Mouse (Mus musculus) megakaryocyte-erythroid progenitor cell, adult 5-6 weeks (primary cell): ENCODE measurements around the gene Hoxa13. TPM values are rescaled to one million over a fixed set of nuclear protein-coding genes. Genes with fewer than 3 reads are reported as not detected.
A peak's percentile ranks its signal among the peaks of the same experiment; 100 is the strongest.

ENCODE experiments used
- ATAC-seq: replicated peaks from 2 replicates; pipeline ENCODE4 v1.8.0; 2016; ENCODE audit warnings: mild to moderate bottlenecking, inconsistent platforms; ENCODE audit not compliant: severe bottlenecking, poor library complexity, low FRiP score, low TSS enrichment
- total RNA-seq, 2 experiments: library from RNA; stranded (forward) in 1 of 2; stranded (reverse) in 1 of 2; fragments of 200-1000, 215-1000 nt in 1 of 2; fragments of >200 nt in 1 of 2; fragmentation: Nextera tagmentation in 1 of 2; gene quantifications; 2 replicates each; pipeline ENCODE4 v1.2.3; 2014 to 2017

Gene Hoxa13
- total RNA-seq, 2 experiments from 2014 or later = not detected

- ATAC-seq = 0 out of 2 replicates have a peak, but pooled peaks have one; percentile 5
Observed at GRCm38 (mm10) chr6:52228475-52229465, 31.9 kb downstream of the Hoxa13 start.

- ATAC-seq = no peak
Observed at GRCm38 (mm10) chr6:52227470-52228222, 33.0 kb downstream of the Hoxa13 start.

DNA sequence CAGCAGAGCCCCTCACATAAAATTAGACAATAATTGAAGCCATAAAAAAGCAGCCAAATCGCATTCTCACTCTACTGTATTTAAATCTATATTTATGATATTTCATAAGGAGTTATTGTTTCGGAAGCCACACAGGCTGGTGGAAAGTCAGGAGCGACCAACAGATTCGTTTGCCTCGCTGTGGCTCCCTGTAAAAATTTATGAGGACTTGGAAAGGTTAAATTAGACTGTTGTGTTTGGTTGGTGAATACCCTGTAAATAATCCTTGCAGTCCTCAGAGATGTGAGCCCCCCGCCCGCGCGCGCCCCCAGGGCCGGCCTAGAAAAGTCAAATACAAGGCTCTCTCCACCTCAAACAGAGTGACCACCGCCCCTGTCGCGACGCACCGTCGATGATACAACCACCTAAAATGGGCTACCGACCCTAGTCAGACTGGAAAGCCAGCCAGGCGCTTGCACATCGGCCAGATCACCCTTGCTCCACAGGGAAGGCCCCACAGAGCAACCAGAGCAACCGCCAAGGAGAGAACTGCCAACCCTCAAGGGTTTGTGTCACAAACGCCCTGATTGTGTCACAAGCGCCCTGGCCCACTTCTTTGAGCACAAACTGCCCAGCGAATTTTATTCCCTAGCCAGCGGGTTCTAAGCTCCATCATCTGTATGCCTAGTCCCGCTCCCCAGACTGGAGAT is 34.0 kb downstream of the Hoxa13 start:
- no peak for ATAC-seq

GRCm38 (mm10) chr6:52225612-52226568 is 34.8 kb downstream of the Hoxa13 start:
- ATAC-seq = peak; percentile 57

DNA sequence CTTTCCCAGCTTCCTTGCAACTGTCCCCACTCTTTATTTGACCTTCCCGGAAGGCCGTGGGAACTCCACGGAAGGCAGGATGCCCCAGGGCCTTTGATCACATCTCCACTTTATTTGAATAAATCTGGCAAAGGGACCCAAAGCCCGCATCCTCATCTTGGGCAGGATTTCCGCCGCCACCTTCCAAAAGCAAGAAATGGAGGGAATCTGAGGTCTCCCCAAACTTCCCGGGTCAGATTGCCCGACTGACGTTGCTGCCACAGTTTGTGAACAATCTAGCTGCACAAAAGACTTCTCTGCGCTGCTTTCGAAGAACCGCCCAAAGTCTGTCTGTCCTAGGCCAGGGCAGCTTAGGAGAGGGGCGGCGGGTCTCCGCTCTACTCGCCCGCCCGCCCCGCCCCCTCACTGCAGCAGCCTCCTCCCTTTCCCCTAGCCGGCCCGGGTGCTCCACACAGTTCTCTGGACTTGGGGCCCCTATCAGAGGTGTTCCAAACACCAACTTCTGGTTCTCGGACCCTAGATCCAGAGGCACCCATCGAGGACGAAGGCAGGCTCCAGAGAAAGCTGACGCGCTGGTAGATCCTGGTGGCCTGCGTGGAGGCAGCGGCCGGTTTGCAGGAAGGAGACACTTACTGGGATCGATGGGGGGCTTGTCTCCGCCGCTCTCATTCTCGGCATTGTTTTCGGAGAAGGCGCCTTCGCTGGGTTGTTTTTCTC is 35.6 kb downstream of the Hoxa13 start:
- no peak for ATAC-seq

DNA sequence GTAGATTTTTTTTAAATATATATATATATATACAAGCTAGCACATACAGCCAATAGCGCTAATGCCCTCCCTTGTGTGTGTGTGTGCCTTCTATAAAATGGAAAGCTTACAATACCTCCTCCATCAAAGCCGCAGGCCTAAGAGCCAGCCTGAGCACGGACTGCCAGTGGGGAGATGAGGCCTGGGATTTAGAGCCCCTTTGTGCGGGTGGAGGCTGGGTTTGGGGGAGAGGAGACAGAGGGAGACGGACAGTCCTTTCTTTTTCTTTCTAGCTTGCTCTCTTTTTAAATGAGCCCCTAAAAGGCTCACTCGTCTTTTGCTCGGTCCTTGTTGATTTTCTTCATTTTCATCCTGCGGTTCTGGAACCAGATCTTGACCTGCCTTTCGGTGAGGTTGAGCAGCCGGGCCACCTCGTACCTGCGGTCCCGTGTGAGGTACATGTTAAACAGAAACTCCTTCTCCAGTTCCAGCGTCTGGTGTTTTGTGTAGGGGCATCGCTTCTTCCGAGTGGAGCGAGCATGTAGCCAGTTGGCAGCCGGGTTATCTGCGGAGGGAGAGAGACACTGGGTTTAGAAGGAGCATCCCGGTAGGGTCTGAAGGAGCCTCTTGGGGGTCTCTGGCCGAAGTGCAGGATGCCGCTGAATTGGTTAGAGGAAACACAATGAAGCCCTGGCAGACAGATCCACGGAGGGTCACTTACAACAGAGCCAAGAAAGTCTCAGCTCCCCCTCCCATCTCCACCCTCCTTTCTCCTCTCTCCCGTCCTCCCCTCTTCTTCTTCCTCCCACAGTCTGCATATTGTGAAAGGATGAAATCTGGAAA is 36.5 kb downstream of the Hoxa13 start:
- ATAC-seq = no peak

GRCm38 (mm10) chr6:52222729-52223128 is 38.0 kb downstream of the Hoxa13 start:
- no peak for ATAC-seq

DNA sequence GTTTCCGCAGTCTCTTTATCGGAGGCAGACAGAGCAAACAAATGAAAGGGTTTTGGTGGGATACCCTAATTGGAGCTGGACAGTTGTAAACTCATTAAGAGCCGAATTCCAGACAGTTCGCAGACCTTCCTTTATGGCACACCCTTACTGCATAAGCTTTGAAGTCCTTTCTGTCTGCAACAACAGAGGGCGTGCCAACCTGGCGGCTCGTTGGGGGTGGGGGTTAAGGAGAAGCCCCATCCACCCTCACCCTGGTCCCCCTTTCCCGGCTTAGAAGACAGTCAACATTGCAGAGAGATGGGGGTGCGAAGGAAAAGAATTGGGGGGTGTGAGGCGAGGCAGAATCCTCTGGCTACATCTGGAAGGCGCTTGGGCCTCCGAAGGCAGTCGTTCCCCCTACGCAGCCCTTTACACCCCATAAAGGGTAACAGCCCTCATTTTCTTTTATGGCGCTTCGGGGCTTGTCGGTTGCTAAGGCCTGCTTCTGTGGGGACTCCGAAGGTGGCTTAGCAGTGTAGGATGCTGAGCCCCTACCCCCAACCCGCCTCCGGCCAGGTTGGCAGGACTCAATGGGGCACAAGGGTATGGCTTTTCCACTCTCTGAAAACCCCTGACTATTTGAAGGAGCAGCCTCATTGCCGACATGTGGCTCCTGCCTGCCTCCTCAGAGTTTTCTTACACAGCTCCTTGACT is 38.5 kb downstream of the Hoxa13 start:
- ATAC-seq = no peak

DNA sequence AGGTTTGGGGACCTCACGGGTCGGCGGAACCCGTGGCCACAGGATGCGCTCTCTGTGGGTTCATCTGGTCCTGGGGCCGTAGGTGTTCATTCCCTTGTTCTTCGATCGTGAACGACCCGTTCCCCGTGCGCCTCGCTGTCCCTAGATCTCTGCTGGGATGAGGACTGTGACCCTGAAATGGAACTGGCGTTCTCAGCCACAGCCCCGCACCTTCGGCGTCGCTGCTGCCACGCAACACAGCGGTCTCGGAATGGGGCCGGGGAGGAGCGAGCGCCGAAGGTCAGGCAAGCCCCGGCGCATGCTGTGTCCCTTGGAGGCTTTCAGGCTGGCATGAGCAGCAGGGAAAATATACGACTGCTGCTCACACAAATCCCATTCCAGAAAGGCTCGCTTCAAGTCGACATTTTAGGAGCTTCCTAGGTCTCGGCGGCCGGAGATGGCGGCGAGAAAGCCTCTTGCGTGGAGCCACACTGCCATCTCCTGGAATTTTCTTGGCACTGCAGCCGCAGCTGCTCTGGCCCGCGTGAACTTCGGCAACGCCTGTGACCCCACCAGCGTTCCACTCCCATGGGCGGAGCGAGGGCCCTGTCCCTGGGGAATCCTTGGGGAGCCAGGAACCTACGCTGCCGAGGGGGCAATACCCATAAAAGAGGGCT is 39.2 kb downstream of the Hoxa13 start, which contains the start of gene Hoxa7:
Gene Hoxa7 (minus strand): TSS at position 518 of the 656 bp plus-strand sequence.
- peak; percentile 39 for ATAC-seq

GRCm38 (mm10) chr6:52220865-52221310 is 39.8 kb downstream of the Hoxa13 start:
- no peak for ATAC-seq

DNA sequence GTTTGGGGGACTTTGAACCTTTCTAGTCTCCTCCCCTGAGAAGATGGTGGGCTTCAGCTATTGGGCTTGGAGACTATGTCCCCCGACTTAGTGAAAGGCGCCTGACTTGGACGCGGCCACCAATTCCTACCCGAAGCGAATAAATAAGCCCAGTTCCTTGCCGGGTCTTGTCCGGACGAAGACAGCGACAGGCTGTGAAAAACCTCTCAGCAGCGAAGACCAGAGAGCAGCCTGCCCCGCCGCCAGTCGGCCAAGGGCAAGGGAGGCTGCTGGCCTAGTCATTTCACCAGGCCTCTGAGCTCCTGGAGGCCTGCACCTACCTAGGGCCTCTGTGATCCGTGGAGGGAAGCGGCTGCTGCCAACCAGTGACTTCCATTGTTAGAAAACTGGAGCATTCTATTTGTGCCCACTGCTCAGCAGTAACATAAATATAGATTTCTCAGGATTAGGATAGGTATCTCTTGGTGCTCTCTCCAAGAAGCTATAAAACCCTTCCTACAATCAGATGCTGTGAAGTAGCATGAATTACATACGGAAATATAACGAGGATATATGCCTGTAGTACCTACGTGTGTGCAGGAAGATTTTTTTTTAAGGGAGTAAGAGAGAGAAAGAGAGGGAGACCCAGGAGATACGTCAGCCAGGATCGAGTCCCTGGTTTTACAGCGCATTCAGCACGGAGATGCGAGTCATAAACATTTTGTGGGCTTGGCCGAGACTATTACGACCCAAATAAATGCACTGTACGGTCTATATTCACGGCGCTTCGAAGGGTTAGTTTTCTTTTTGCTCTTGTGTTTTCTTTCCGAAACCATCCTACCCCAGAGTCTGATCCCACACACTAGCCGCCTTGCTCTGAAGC is 40.4 kb downstream of the Hoxa13 start:
- no peak for ATAC-seq

- ATAC-seq = no peak
Observed at GRCm38 (mm10) chr6:52219234-52219942, 41.3 kb downstream of the Hoxa13 start.

DNA sequence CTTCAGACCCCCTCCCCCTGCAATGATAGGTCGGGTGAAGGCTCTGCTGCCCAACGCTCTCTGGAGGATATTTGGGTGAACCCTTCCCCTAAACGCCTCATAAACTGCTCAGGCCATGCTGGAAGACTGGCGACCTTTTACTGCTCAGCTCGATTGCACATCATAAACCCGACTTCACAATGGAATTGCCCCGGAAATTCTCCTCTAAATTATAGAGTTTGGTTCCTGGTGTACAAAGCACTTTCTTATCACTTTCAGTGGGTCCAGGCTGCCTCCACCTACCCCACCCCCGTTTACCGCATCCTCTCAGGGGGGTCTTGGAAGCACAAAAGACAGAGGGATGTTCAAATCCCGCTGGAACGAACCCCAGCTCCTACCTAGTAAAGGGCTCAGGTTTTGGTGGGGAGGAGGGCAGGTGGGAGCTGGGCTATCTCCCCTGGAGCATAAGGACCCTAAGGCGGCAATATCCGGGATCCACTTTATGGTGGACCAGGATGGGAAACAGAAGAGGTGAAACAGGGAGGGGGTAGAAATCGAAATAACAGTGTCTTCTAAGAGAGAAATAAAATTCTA is 42.0 kb downstream of the Hoxa13 start:
- ATAC-seq = no peak

DNA sequence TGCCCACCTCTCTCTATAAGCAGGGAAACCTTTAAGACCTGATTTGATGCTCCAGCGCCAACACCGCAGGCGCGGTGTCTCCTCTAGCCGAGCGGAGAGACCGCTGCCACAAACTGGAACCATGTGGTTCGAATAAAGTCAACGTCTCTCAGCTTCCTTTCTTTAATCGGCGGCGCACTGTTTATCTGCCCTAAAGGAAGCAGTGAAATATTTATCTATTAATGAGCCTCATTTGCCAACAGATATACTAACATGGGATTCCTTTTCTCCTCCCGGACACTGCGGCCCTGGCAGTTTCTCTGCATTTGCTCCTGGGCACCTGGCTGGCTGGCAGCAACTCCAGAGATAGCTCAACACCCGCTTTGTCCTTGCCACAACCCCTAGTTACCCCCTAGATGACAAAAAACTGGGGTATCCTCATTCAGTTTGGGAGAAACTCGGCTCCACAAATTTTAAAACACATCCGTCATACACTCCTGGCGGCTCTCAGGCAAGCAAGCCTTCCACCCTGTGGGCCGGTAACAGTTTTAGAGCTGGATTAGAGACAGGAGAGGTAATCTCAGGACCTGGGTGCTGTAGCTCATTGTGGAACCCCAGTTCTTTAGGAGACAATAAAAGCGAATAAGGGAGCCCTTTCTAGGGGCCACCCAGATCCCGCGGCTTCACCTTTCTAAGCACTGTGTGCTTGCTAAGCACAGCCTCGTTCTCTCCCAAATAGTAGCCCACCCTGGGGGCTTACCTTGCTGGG is 42.6 kb downstream of the Hoxa13 start:
- no peak for ATAC-seq
